Mouse (Mus musculus) embryo, embryonic 11 days (tissue): ENCODE results near the gene Riok2.
"Not testable (repeated sequence)": the region's sequence is repeated elsewhere in the genome, so short reads cannot be mapped to it uniquely, and the experiment has no call there.

Source experiments
- DNase-seq: peaks from one replicate; pipeline ENCODE4 v3.0.0-alpha.2; 2015

The Riok2 gene

DNA sequence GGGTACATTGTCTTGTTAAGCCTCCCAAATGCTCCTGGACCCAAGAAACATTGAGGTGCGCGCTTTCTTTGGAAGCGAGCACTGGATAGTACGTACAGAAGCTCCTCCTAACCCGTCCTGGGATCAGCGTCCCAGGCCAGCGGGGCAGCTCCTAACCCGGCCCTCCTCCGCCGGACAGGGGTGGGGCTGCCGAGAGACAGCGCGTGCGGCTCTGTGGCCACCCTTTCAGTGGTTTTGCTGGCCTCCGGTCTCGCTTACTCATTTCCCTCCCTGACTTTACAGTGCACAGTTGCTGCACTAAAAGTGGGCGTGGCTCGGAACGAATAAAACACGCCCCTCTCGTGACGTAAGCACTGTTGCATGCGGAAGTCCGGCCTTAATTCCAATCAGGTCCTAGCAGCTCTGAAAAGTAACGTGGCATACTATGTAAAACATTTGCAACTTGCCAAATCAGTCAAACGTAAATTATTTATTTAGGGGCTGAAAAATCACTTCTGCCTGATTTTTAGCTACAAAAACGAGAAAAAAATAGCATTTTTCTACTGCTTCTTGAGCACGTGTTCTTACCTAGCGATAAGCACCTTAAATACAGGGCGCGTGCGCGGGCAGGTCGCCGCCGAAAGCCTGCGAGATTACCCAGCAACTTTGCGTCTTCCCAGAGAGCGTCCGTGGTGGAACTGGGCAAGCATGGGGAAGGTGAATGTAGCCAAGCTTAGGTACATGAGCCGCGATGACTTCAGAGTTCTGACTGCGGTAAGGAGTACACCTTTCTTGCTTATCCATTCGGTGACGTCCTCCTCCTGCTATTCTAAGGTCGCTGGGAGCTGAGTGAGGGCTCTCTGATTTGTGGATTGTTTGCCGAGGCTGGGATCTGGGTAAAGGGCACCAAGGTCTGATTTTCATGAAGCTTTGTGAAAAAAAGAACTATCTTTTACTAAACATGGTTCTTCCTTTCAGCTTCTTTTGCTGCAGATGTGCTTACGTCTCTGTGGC lies at the start of gene Riok2:
TSS of gene Riok2 (plus strand) at position 392 of the 993 bp plus-strand sequence.
- peak; percentile 98 for DNase-seq

DNA sequence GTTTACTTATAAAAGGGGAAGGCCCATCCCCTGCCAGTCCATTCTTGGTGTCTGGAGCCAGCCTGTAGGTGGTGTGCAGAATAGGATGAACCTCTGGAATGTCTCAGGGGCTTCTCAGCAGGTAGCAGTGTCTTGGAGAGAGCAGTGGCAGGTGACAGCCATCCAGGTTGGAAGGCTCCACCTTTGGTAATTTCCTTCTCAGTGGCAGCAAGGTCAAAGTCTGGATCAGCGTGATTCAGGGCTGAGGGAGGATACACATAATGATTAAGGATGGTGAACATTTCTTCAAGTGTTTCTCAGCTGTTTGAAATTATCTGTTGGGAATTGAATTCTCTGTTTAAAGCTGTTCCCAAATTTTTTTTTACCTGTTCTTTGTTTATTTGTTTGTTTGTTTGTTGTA lies 48.1 kb upstream of the Riok2 start:
- DNase-seq: not testable (repeated sequence)

DNA sequence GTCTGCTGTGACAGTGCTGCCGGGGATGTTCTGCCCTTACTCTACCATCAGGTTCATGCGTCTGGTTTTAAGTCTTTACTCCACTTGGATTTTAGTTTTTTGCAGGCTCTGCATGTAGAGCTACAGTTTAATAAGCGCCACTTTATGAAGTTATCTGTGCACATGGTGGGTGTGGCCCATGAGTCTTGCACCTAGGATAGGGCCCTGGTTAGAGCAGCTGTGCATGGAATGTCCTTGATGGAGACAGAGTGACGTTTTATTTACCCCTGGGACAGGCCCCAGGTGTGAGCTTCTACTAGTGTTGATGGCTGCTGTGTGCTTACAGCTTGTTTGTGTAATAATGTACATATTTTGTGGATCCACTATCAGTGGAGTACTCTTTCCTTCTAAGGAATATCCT lies 47.5 kb upstream of the Riok2 start:
- no peak for DNase-seq

DNA sequence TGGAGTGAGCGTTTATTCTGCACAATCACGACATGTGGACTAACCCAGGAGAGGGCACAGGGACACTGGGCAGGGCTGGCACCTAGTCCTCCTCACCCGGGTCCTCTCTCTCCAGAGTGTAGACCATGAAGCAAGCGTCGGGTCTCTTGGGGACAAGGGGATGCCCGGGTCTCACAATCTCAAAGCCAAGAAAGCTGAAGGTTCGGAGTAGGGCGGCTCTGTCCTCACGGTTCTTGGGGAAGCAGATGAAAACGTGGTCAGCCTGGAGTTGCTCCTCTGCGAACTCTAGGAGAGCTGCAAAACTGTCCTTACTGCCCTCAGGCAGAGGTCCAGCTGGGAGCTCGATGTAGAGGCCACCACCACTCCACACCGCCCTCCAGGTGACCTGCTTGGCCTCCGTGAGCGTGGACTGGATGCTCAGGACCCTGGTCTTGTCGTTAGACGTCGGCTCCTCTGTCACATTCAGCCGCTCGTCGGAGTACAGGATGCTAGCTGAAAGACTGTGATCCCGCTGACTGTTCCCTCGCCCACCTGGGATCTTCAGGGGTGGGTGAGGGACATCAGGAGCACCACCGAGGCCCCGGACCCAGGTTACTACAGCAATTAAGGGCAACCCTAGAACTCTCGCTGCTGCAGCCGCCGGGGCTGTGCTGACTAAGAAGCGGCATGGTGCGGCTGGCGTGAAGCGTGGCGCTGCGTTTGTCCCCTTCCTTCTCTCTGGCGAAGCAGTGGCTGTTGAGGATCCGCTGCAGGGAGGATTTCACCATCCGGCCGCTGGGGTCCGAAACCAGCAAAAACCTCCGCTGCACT lies 28.5 kb upstream of the Riok2 start:
- peak; percentile 20 for DNase-seq

DNA sequence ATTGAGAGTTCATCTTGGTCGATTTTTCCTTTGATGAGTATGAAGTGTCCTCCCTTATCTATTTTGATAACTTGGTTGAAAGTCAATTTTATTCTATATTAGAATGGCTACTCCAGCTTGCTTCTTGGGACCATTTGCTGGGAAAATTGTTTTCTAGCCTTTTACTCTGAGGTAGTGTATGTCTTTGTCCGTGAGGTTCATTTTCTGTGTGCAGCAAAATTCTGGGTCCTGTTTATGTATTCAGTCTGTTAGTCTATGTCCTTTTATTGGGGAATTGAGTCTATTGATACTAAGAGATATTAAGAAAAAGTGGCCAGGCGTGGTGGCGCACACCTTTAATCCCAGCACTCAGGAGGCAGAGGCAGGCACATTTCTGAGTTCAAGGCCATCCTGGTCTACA lies 27.8 kb upstream of the Riok2 start:
- peak; percentile 0 for DNase-seq

DNA sequence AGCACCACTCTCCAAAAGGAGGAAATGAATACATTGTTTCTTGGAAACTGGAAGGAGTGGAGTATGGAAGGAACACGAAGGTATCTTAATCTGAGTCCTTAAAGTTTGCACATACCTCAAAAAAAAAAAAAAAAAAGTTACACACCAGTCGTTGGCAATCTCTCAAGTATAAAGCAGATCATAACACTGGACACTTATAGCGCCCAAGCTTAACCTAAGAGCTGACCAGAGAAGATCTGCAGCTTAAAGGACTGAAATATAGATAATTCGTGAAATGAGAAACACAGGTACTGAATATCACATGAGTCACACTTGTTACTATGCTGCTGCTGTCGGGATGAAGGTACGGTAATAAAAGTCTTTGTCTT lies 575 bp upstream of the Riok2 start:
- DNase-seq: no peak

DNA sequence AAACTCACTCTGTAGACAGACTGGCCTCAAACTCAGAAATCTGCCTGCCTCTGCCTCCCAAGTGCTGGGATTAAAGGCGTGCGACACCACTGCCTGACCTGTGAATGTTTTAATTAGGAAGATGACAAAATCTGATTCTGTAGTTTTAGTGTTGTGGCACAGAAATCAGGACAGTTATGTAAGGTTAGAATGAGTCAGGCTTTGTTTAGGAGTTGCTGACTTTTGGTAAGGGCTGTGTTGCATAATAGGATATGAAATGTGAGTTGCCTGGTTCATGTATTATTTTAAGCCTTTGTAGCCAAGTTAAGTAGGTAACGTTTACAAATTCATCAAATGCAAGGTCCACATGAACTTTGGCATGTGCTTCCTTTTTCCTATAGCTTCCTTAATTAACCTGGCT lies 1.5 kb downstream of the Riok2 start:
- DNase-seq: no peak

DNA sequence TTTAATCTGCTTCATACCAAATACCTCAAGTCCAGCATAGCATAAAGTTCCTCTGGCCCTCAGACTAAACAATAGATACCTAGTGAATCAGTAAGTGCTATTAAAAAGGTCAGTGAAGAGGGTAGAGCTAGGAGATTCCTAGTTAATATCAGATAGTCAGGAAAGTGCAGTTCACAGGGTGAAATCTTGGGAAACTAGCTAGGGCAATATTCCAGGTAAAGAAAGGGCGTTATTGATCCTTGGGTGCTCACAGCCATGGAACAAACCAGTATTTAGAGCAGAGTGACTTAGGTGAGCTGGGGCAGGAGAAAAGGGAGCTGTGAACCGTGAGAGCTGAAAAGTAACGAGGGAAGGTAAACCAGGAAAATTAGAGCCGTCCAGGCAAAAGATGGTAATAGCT lies 9.6 kb downstream of the Riok2 start:
- DNase-seq: no peak

DNA sequence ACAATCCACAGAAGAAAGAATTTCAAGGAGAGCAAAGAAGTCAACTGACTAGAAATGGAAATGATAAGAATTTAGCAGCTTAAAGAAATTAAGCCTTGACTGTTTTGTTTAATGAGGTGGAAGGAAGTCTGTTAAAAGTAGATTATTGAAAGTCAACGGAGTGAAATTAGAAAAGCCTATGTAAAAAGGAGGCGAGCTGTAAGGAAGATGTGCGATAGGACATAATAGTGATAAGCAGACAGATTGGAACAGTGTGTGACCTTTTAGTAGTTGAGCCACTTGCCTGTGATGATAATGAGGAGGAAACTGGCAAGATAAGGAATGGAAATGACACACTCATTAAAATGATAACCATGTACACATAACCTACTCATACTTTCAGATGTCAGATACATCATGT lies 10.4 kb downstream of the Riok2 start:
- DNase-seq: no peak

DNA sequence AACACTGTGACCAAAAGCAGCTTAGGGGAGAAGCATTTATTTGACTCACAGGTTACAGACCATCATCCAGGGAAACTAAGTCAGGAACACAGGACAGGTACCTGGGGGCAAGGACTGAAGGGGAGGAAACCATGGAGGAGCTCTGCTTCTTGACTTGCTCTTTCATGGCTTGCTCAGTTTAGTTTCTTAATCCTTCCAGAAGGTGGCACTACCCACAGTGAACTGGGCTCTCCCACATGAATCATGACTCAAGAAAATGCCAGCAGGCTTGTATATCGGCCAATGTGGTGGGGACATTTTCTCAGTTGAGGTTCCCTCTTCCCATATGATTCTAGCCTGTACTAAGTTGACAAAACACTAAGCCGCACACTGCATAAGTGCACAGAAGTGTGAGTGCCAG lies 12.0 kb downstream of the Riok2 start:
- no peak for DNase-seq

DNA sequence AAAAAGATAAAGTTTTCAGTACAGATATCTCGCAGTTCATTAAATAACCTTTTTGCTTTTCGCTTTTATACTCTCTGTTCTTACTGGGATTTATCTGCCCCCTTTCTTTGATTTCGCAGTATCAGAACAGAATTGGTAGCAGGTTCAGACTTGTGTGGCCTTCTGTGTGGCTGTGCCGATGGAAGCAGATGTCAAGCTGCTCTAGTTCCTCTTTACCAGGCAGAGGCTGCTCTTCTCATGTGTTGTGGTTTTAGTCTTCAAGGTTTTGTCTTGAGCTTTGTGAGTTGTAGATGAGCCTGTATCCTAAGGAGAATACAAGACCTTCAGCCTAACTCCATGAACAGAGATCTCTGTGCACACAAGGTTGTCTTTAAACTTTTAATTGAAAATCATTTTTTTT lies 17.7 kb downstream of the Riok2 start:
- no peak for DNase-seq

DNA sequence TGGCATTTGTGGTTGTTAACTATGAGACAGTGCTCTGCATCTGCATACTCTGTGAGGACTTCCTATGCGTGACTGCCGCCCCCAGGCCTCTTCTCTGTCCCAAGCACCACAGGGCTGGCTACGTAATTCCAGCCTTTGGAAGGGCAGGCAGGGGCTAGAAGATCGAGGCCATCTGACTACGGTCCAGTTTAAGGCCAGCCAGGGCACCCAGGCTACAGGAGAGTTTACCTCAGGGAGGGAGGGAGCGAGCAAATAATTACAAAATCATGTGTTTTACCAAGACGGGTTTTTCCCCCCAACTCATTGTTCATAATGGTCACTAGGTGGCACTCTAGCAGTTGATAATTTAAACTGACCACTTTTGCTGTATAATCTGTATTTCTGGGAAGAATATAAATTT lies 18.8 kb downstream of the Riok2 start:
- peak; percentile 47 for DNase-seq

DNA sequence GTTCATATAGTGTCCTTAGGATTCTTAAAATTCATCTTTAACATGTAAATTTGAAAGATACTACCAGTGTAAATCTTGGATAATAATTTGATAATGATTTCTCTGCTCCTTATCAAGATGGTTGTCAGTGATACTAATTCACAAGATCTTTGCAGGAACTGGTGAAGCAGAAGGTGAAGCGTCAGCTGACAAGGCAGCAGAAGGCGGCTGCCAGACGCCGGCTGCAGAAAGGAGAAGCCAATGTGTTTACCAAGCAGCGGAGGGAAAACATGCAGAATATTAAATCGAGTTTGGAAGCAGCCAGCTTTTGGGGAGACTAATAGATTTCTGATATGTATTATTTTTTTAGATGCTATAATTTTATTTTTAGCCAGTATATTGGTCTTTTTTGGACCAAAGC lies 19.2 kb downstream of the Riok2 start:
- no peak for DNase-seq

DNA sequence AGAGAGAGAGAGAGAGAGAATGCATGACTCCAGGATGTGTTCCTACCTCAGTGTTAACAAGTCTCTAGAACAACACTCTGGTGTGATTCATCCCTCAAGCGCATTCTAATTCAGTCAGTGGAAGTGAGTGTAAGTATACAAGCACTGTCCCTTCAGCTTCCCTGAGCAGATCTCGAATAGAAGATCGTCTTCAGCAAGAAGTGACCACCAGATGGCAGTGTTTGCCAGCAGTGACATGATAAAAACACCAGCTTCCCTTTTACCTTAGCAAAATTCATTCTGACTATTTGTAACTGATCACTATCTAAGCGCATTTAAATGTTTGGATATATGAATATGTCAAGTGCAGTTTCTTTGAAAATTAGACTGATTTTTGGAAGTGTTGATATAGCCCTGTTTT lies 20.2 kb downstream of the Riok2 start:
- peak; percentile 84 for DNase-seq

DNA sequence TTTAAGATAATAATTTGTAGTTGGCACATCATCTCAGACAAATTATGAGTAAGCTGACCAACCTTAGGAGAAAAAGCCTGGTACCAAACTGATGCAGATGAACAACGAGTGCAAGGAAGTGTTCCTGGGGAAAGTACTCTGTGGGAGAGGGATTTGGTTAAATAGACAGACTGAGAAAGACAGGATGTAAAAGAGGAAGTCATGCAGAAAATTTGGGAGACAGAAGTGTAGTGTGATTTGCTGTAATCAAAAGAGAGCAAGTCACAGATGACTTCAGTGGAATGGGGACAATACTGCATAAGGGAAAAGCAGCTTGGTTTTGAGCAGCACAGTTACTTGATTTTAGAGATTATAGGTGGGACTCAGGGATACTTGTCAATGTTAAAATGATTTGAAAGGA lies 22.8 kb downstream of the Riok2 start:
- DNase-seq: no peak

DNA sequence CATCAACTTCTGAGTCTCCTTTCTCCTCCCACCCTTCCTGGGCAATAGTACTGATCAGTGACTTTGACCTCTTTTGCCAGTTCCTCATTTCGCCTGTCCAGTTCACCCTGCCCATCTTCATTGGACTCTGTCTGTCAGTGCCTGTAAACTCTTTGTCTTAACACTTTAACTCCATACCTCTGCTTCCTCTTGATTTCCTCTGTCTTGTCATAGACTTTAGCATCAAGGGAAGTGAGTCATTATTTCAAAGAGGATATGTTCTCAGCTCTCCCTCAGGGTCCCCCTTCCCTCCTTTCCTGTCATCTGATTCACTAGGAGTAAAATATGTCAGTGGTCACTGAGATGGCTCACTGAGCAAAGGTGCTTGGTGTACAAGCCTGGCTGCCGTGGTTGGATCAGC lies 24.6 kb downstream of the Riok2 start:
- DNase-seq: no peak

DNA sequence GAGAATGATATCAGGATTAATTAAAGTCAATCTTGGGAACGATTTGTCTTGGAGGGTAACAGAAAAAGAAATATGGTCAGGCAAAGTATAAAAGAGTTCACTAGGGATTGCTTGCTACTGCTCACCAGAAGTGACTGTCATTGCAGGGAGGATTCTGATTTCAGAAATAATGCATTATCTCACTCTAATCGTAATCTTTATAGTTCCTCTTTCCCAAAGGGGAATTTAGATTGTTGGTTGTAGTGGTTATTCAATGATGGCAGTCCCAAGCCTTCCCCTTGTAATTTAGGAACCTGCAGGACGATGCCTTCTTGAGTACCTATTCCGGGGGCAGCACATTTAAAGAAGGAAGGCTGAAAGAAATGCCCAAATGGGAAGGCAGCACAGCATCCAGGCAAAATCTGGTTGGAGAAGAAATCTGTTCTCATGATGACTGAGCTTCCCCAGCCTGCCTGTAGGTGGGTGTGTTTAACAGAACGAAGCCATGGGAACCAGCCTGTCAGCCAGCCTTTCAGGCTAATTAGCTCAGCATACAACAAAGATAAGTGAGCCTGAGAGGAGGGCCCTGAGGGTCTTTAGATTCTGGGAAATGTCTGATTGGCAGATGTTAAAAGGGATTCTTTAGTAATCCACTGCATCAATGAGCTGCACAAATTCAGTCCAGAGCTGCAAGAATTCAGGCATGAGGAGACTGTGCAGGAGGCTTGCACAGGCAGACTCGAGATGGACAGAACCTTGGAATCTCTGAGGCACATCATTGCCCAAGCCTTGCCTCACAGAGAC lies 28.3 kb downstream of the Riok2 start, which contains the start of gene Lix1:
TSS of gene Lix1 (plus strand) at position 451 of the 783 bp plus-strand sequence.
- DNase-seq: peak; percentile 89

DNA sequence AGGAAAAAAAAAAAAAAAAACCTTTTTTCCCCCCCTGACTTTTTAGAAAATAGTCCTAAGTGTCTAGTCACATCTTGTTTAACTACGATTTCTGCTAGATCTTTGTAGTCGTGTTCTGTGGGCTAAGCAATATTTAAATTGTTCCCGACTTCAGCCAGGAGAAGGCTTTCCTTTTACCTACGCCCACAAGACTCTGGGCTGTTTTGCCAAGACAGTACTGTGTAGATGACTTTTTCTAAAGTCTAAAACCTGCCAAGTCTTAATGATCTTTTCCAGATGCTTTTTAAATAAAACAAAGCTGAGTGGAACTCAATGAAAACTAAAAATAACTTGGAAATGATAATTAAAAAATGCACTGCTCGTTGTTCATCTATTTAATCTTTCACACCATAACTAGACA lies 28.9 kb downstream of the Riok2 start:
- no peak for DNase-seq

DNA sequence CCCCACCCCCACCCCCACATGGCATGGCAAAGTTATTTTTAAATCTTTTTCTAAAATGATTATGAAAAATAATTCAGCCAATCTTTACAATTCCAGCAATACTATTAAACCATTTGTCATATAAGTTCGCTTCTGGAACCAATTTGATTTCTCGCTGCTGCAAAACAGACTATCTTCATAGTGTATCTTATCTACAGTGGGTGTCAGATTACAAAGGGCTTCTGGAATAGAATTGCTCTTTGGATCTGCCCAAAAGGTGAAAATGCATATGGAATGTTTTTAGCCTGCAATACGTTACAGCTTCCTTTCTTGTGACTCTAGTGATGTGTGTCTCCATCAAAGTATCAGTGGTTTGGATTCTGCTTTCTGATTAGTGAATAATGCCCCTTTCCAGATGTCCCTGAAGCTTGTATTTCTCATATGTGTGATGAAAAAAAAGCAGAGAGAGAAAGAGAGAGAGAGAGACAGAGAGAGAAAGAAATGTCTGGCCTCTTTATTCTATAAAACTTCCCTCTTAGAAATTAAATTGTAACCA lies 29.5 kb downstream of the Riok2 start:
- peak; percentile 55 for DNase-seq

DNA sequence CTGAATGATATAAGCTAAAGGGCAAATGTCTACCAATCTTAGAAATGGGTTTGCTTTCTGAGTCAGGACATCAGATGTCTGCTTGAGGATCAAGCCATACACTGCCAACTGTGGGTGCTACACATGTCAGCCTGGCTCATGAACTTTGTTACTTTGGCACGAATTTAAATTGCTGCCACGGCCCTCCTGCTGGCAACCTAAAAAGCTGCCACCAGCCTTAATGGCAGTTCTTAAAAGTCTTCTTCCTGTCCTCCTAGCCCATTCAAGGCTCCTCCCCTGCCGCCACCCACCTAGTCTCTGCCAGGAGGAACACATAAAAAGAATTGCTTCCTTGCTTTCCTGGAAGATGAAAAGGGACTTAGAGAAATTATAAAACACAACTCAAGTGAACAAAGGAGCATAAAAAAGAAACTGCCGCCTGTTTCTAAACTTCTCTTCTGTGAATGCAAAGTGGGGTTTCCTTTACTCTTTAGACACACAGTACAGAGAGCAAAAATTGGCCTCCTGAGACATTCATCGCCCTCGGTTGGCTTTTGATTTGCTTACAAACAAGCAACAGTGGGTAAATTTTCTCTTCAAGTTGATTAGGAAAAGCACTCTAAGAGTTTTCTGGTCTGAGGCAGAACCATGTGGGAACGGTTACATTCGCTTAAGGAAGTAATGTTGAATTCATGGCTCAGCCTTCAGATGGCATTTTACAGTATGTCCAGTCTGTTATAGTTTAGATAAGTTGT lies 30.9 kb downstream of the Riok2 start:
- peak; percentile 37 for DNase-seq

DNA sequence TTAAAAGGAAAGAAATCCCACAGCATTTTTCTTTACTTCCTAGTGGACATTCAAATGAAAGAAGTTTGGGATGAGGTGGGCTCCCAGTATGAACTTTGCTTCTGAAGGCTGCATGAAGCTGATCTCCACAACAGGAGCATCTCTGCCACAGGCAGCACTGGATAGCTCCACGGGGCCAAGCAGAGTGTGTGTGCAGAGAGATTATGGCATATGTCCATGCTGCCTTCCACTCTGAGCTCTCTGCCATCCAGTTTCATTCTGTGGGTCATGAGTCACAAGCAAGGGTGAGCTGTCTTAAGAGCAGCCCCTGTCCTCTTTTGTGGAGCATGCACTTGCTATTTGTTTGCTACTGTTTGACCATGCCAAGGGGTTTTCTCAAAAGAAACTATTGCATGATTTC lies 31.5 kb downstream of the Riok2 start:
- no peak for DNase-seq

DNA sequence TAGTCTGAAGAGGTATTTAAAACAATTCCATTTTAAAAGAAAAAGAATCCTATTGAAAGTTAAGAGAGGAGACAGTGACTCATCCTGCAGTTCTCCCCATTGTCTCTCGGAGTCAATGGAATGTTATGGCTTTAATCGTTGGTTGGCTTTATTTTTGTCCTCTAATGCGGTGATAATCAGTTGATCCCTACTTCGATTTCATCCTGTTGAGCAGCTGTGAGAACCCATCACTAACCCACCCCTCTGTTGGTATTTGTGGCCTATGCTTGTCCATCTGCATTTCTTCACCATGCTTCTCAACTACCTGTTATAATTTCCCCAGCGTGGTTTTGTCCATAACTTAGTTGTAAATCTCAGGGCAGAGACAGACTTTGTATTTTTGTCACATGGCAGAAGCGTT lies 34.0 kb downstream of the Riok2 start:
- DNase-seq: no peak
